Mouse (Mus musculus): ENCODE results near the gene Sez6l. TPM values are rescaled to one million over a fixed set of nuclear protein-coding genes. Genes with fewer than 3 reads are reported as not detected.
A peak's percentile ranks its signal among the peaks of the same experiment; 100 is the strongest.

Gene Sez6l
- polyA plus RNA-seq, 1 experiment from 2014 or later = 0.08 TPM

GRCm38 (mm10) chr5:112468986-112469581, 107.9 kb downstream of the Sez6l start:
- peaks cover 10% of the 10 kb centered on the region; the same call in 1 of the 2 replicates for H3K4me1 ChIP-seq (replicated peaks)
- H3K27me3 ChIP-seq = peaks cover 6% of the 10 kb centered on the region; the same call in 1 of the 2 replicates
- no peak overlapping the region for H3K9ac ChIP-seq (replicated peaks)
- H3K4me3 ChIP-seq (replicated peaks) = no peak overlapping the region
- ATAC-seq (ENCODE audit: insufficient number of reproducible peaks, insufficient read depth, low FRiP score, low TSS enrichment, low read depth) = no peak
- H3K36me3 ChIP-seq = no peaks in the 10 kb centered on the region
- WGBS = 74% methylated on average over 4 of the region's 4 CpGs
- H3K9me3 ChIP-seq = no peaks in the 10 kb centered on the region; the same call in 1 of the 2 replicates
- no peak overlapping the region for H3K4me2 ChIP-seq
- no peak overlapping the region for H3K27ac ChIP-seq

GRCm38 (mm10) chr5:112466331-112466730, 110.7 kb downstream of the Sez6l start:
- WGBS = 76% methylated on average over 6 of the region's 6 CpGs
- Histone ChIP-seq H3K4me1 (replicated peaks) (no peaks in the 10 kb centered on the region), H3K9me3 (no peaks in the 10 kb centered on the region; the same call in 1 of the 2 replicates), H3K27ac (no peak overlapping the region), H3K9ac (replicated peaks) (no peak overlapping the region), H3K27me3 (peaks cover 6% of the 10 kb centered on the region; the same call in 1 of the 2 replicates), H3K4me3 (replicated peaks) (no peak overlapping the region), H3K4me2 (no peak overlapping the region), H3K36me3 (no peaks in the 10 kb centered on the region)
- ATAC-seq (ENCODE audit: insufficient number of reproducible peaks, insufficient read depth, low FRiP score, low TSS enrichment, low read depth) = no peak

- 84% methylated on average over 3 of the region's 3 CpGs for WGBS
- no peak for ATAC-seq (ENCODE audit: insufficient number of reproducible peaks, insufficient read depth, low FRiP score, low TSS enrichment, low read depth)
Measured at GRCm38 (mm10) chr5:112459903-112460302, 117.1 kb downstream of the Sez6l start.

GRCm38 (mm10) chr5:112454966-112455555, 121.9 kb downstream of the Sez6l start:
- no peak overlapping the region for H3K27ac ChIP-seq
- ATAC-seq (ENCODE audit: insufficient number of reproducible peaks, insufficient read depth, low FRiP score, low TSS enrichment, low read depth) = no peak
- H3K9ac ChIP-seq (replicated peaks) = no peak overlapping the region
- H3K36me3 ChIP-seq = no peaks in the 10 kb centered on the region
- H3K4me1 ChIP-seq (replicated peaks) = no peaks in the 10 kb centered on the region
- no peak overlapping the region for H3K4me2 ChIP-seq
- WGBS = 70% methylated on average over 12 of the region's 12 CpGs
- no peaks in the 10 kb centered on the region for H3K9me3 ChIP-seq
- peaks cover 12% of the 10 kb centered on the region for H3K27me3 ChIP-seq
- no peak overlapping the region for H3K4me3 ChIP-seq (replicated peaks)

More at GRCm38 (mm10) chr5:112459903-112460302, 117.1 kb downstream of the Sez6l start:
- Histone ChIP-seq H3K4me3 (replicated peaks) (no peak overlapping the region), H3K4me2 (no peak overlapping the region), H3K9ac (replicated peaks) (no peak overlapping the region), H3K27me3 (peaks cover 15% of the 10 kb centered on the region), H3K4me1 (replicated peaks) (no peaks in the 10 kb centered on the region), H3K36me3 (no peaks in the 10 kb centered on the region), H3K27ac (no peak overlapping the region), H3K9me3 (no peaks in the 10 kb centered on the region)

- H3K27ac ChIP-seq = no peak overlapping the region
- no peak for ATAC-seq (ENCODE audit: insufficient number of reproducible peaks, insufficient read depth, low FRiP score, low TSS enrichment, low read depth)
- H3K9ac ChIP-seq (replicated peaks) = no peak overlapping the region
- 80% methylated on average over 9 of the region's 9 CpGs for WGBS
- H3K4me2 ChIP-seq = no peak overlapping the region
- no peaks in the 10 kb centered on the region for H3K9me3 ChIP-seq
- H3K27me3 ChIP-seq = peaks cover 9% of the 10 kb centered on the region
- H3K4me1 ChIP-seq (replicated peaks) = no peaks in the 10 kb centered on the region
- no peaks in the 10 kb centered on the region for H3K36me3 ChIP-seq
- no peak overlapping the region for H3K4me3 ChIP-seq (replicated peaks)
Measured at GRCm38 (mm10) chr5:112453088-112453487, 123.9 kb downstream of the Sez6l start.

- Histone ChIP-seq H3K9me3 (no peaks in the 10 kb centered on the region), H3K27me3 (peaks cover 9% of the 10 kb centered on the region; the same call in 1 of the 2 replicates), H3K36me3 (no peaks in the 10 kb centered on the region), H3K9ac (replicated peaks) (no peak within 1 kb of the TSS), H3K27ac (no peak within 1 kb of the TSS), H3K4me2 (no peak within 1 kb of the TSS), H3K4me3 (replicated peaks) (no peak within 1 kb of the TSS), H3K4me1 (replicated peaks) (no peaks in the 10 kb centered on the region)
- 57% methylated on average over 18 of the region's 18 CpGs for WGBS
- no peak for ATAC-seq (ENCODE audit: insufficient number of reproducible peaks, insufficient read depth, low FRiP score, low TSS enrichment, low read depth)
Measured at GRCm38 (mm10) chr5:112448747-112449440, 128.1 kb downstream of the Sez6l start, which contains the start of gene Gm6588. Gm6588 (plus strand) TSS chr5:112449426.

GRCm38 (mm10) chr5:112438535-112438934, 138.4 kb downstream of the Sez6l start:
- no peak overlapping the region for H3K9ac ChIP-seq (replicated peaks)
- ATAC-seq (ENCODE audit: insufficient number of reproducible peaks, insufficient read depth, low FRiP score, low TSS enrichment, low read depth) = no peak
- H3K27me3 ChIP-seq = 0 out of 2 replicates have a peak, but pooled peaks cover 14% of the 10 kb centered on the region
- WGBS = 49% methylated on average over 10 of the region's 10 CpGs
- H3K36me3 ChIP-seq = no peaks in the 10 kb centered on the region
- H3K4me3 ChIP-seq (replicated peaks) = no peak overlapping the region
- no peaks in the 10 kb centered on the region for H3K4me1 ChIP-seq (replicated peaks)
- no peak overlapping the region for H3K4me2 ChIP-seq
- no peak overlapping the region for H3K27ac ChIP-seq
- H3K9me3 ChIP-seq = no peaks in the 10 kb centered on the region

GRCm38 (mm10) chr5:112433004-112433403, 144.0 kb downstream of the Sez6l start:
- Histone ChIP-seq H3K4me1 (replicated peaks) (peaks cover 10% of the 10 kb centered on the region), H3K4me2 (no peak overlapping the region), H3K36me3 (no peaks in the 10 kb centered on the region), H3K27ac (no peak overlapping the region), H3K9me3 (no peaks in the 10 kb centered on the region), H3K27me3 (peaks cover 30% of the 10 kb centered on the region), H3K4me3 (replicated peaks) (no peak overlapping the region), H3K9ac (replicated peaks) (no peak overlapping the region)
- WGBS = 4% methylated on average over 8 of the region's 8 CpGs
- no peak for ATAC-seq (ENCODE audit: insufficient number of reproducible peaks, insufficient read depth, low FRiP score, low TSS enrichment, low read depth)

GRCm38 (mm10) chr5:112432033-112432432, 145.0 kb downstream of the Sez6l start:
- ATAC-seq (ENCODE audit: insufficient number of reproducible peaks, insufficient read depth, low FRiP score, low TSS enrichment, low read depth) = no peak
- Histone ChIP-seq H3K27me3 (peaks cover 30% of the 10 kb centered on the region), H3K4me2 (no peak overlapping the region), H3K27ac (no peak overlapping the region), H3K4me1 (replicated peaks) (peaks cover 10% of the 10 kb centered on the region), H3K9ac (replicated peaks) (no peak overlapping the region), H3K36me3 (no peaks in the 10 kb centered on the region), H3K9me3 (no peaks in the 10 kb centered on the region), H3K4me3 (replicated peaks) (no peak overlapping the region)
- 85% methylated on average over 5 of the region's 5 CpGs for WGBS

- 15% methylated on average over 14 of the region's 14 CpGs for WGBS
- no peak for ATAC-seq (ENCODE audit: insufficient number of reproducible peaks, insufficient read depth, low FRiP score, low TSS enrichment, low read depth)
- no peaks in the 10 kb centered on the region for H3K9me3 ChIP-seq
- peaks cover 10% of the 10 kb centered on the region for H3K4me1 ChIP-seq (replicated peaks)
- H3K4me2 ChIP-seq = peak overlapping the region; percentile 48
- H3K36me3 ChIP-seq = no peaks in the 10 kb centered on the region
- H3K4me3 ChIP-seq (replicated peaks) = peak overlapping the region; percentile 15; the same call in 1 of the 2 replicates
- no peak overlapping the region for H3K27ac ChIP-seq
- H3K27me3 ChIP-seq = peaks cover 31% of the 10 kb centered on the region
- peak overlapping the region; percentile 42 for H3K9ac ChIP-seq (replicated peaks)
Measured at GRCm38 (mm10) chr5:112431120-112431775, 145.7 kb downstream of the Sez6l start.

GRCm38 (mm10) chr5:112428944-112429343, 148.0 kb downstream of the Sez6l start:
- ATAC-seq (ENCODE audit: insufficient number of reproducible peaks, insufficient read depth, low FRiP score, low TSS enrichment, low read depth) = no peak
- no peak overlapping the region for H3K27ac ChIP-seq
- H3K9me3 ChIP-seq = no peaks in the 10 kb centered on the region
- no peak overlapping the region for H3K4me3 ChIP-seq (replicated peaks)
- H3K9ac ChIP-seq (replicated peaks) = no peak overlapping the region
- 15% methylated on average over 19 of the region's 19 CpGs for WGBS
- peaks cover 10% of the 10 kb centered on the region for H3K4me1 ChIP-seq (replicated peaks)
- H3K27me3 ChIP-seq = peaks cover 37% of the 10 kb centered on the region
- H3K4me2 ChIP-seq = peak overlapping the region; percentile 28
- no peaks in the 10 kb centered on the region for H3K36me3 ChIP-seq
